In the genomic region with DNA sequence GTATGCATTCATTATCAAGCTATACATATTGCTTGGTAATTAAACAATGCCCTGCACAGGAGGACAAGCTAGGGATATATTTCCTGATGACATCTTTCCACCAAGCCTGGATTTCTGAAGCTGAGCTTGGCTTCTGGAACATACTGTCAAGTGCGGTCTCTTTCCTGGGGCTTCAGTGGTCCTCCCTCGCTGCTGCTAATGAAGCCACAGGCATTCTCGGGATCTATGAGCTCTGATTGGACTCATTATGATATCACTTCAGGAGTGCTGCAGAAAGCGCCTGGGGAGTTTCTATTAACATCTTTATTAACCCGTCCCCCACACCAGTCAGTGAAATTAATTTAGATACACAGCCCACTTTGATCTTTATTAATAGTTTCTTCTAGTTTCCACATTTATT, we compare ENCODE assay signal across 16 mouse cellular contexts.
"Had no signal": no experiment of that assay in that cellular context is flagged by ENCODE, and none has a peak within 500 bp of the region (broad histone marks: within the 10 kb centered on the region; RNA-seq: fewer than 3 reads in every experiment).

No protein-coding gene starts in this region.

- H3K27ac ChIP-seq: liver, embryonic 12.5 days; liver, embryonic 14.5 days; midbrain, embryonic 12.5 days; midbrain, embryonic 15.5 days had no signal

- H3K9me3 ChIP-seq: liver, embryonic 12.5 days; midbrain, embryonic 12.5 days; midbrain, embryonic 15.5 days had no signal

- ATAC-seq: liver, embryonic 12.5 days; midbrain, embryonic 15.5 days had no signal

- DNase-seq: lung, adult 18-20 months; lung, embryonic 14.5 days; lung, postnatal 10 days; lung, postnatal 4 days; right cerebral cortex, adult 18-20 months; right cerebral cortex, postnatal 25 days; right cerebral cortex, postnatal 4 days; spleen, adult 18-20 months; thymus, adult 18-20 months; thymus, postnatal 14 days; thymus, postnatal 36 days had no signal

- H3K4me2 ChIP-seq: liver, embryonic 12.5 days; lung, embryonic 14.5 days; midbrain, embryonic 12.5 days; midbrain, embryonic 15.5 days had no signal

- H3K4me3 ChIP-seq: liver, embryonic 12.5 days; midbrain, embryonic 12.5 days; midbrain, embryonic 15.5 days; myocyte had no signal

- H3K36me3 ChIP-seq: liver, embryonic 12.5 days; midbrain, embryonic 12.5 days; midbrain, embryonic 15.5 days had no signal

- H3K27me3 ChIP-seq: liver, embryonic 12.5 days had no signal

- H3K9ac ChIP-seq: liver, embryonic 12.5 days; liver, embryonic 14.5 days; lung, embryonic 14.5 days; midbrain, embryonic 12.5 days; midbrain, embryonic 15.5 days had no signal
